Mouse (Mus musculus) kidney, adult 2 months (tissue): ENCODE measurements around the gene Ctla2b. TPM values are rescaled to one million over a fixed set of nuclear protein-coding genes. Genes with fewer than 3 reads are reported as not detected.
"Not testable (repeated sequence)": the region's sequence is repeated elsewhere in the genome, so short reads cannot be mapped to it uniquely, and the experiment has no call there.

Experiments used
- DNase-seq: peaks from one replicate; pipeline ENCODE4 v3.0.0; 2021
- H3K27ac ChIP-seq: fragments of 200-500 bp; 2 replicates; pipeline ENCODE4 v1.5.1; 2012; ENCODE audit warnings: low read depth, low read length, control low read depth, inconsistent platforms; ENCODE audit not compliant: insufficient read depth
- H3K27me3 ChIP-seq: fragments of 200-500 bp; replicated peaks from 2 replicates; pipeline ENCODE4 v1.6.1; 2012; ENCODE audit warnings: mild to moderate bottlenecking, moderate library complexity, low read length, inconsistent platforms; ENCODE audit not compliant: control insufficient read depth, insufficient read depth
- H3K36me3 ChIP-seq: fragments of 200-500 bp; 2 replicates; pipeline ENCODE4 v1.6.1; 2012; ENCODE audit warnings: mild to moderate bottlenecking, moderate library complexity, low read length, inconsistent platforms; ENCODE audit not compliant: control insufficient read depth, insufficient read depth
- H3K4me1 ChIP-seq: fragments of 200-500 bp; 2 replicates; pipeline ENCODE4 v1.6.1; 2011; ENCODE audit warnings: low read length; ENCODE audit not compliant: control insufficient read depth, insufficient read depth
- H3K4me3 ChIP-seq: fragments of 200-500 bp; 2 replicates; pipeline ENCODE4 v1.5.1; 2011; ENCODE audit warnings: mild to moderate bottlenecking, low read depth, low read length, control low read depth; ENCODE audit not compliant: insufficient read depth
- CTCF ChIP-seq: fragments of 200-500 bp; conservative IDR thresholded peaks from 2 replicates; pipeline ENCODE4 v1.5.1; 2011; ENCODE audit warnings: low read depth, mild to moderate bottlenecking, control low read depth, low read length, moderate library complexity, mixed read lengths; ENCODE audit not compliant: insufficient read depth, insufficient read length
- POLR2A ChIP-seq: fragments of 200-500 bp; IDR thresholded peaks from one replicate; pipeline ENCODE4 v1.6.1; 2011; ENCODE audit warnings: low read depth, low read length, control low read depth
- WGBS: fragments of 180-500 bp; shearing (Covaris S2); methylation state at CpG from one replicate; pipeline ENCODE4 v1.1.7; 2018; 5-methylcytosine and 5-hydroxymethylcytosine counted together
- polyA plus RNA-seq: library from polyadenylated mRNA; depleted of rRNA; stranded (reverse); fragments of >200 nt; gene quantifications from 2 replicates; pipeline ENCODE4 v1.2.3, GENCODE M21; 2012; rRNA removed

Ctla2b gene
- polyA plus RNA-seq, result 0.34 and 1.7 TPM in 2 replicates

GRCm38 (mm10) chr13:60897328-60897727 is at the start of gene Ctla2b:
Ctla2b (minus strand) TSS chr13:60897447.
- H3K27ac ChIP-seq, result peak within 1 kb of the TSS; percentile 70
- H3K4me3 ChIP-seq, result no peak within 1 kb of the TSS

GRCm38 (mm10) chr13:60941884-60942283 is 44.6 kb upstream of the Ctla2b start, which contains the start of gene Tpbpa:
Tpbpa (minus strand) TSS chr13:60941984.
- DNase-seq, H3K36me3 ChIP-seq, H3K27ac ChIP-seq, H3K4me1 ChIP-seq, H3K27me3 ChIP-seq, H3K4me3 ChIP-seq: not testable (repeated sequence)
- WGBS, result 83% methylated on average over 3 of the region's 3 CpGs

More at GRCm38 (mm10) chr13:60897328-60897727, at the start of gene Ctla2b:
- Histone ChIP-seq H3K4me1 (no peaks in the 10 kb centered on the region), H3K27me3 (no peaks in the 10 kb centered on the region), H3K36me3 (no peaks in the 10 kb centered on the region)
- WGBS, result 56% methylated on average over 3 of the region's 3 CpGs
- peak; percentile 84 for DNase-seq
- TF ChIP-seq CTCF (no peak), POLR2A (no peak)

GRCm38 (mm10) chr13:60936500-60936901 is 39.3 kb upstream of the Ctla2b start, which contains the start of the genes Gm49391 and Ctla2a:
Gm49391 (minus strand) TSS chr13:60936571.
Ctla2a (minus strand) TSS chr13:60936625.
- Histone ChIP-seq H3K27ac (0 out of 2 replicates have a peak within 1 kb of the TSS, but pooled peaks have one; percentile 20), H3K4me3 (no peak within 1 kb of the TSS), H3K36me3 (no peaks in the 10 kb centered on the region), H3K27me3 (no peaks in the 10 kb centered on the region), H3K4me1 (no peaks in the 10 kb centered on the region)
- TF ChIP-seq POLR2A, result no peak
- TF ChIP-seq CTCF, result no peak
- 59% methylated on average over 5 of the region's 5 CpGs for WGBS
- peak; percentile 86 for DNase-seq

GRCm38 (mm10) chr13:60935490-60935889 is 38.2 kb upstream of the Ctla2b start, which contains the start of gene Gm49393:
Gm49393 (minus strand) TSS chr13:60935590.
- not testable (repeated sequence) for DNase-seq, H3K27ac ChIP-seq, H3K36me3 ChIP-seq, H3K4me1 ChIP-seq, H3K27me3 ChIP-seq, H3K4me3 ChIP-seq
- 74% methylated on average over 2 of the region's 2 CpGs for WGBS

- not testable (repeated sequence) for H3K27ac ChIP-seq, DNase-seq, H3K4me1 ChIP-seq, H3K27me3 ChIP-seq, H3K4me3 ChIP-seq, H3K36me3 ChIP-seq
- WGBS, result 86% methylated on average over 2 of the region's 2 CpGs
Measured at GRCm38 (mm10) chr13:60904780-60905179, 7.5 kb upstream of the Ctla2b start, which contains the start of gene Tpbpb. Tpbpb (minus strand) TSS chr13:60904880.

GRCm38 (mm10) chr13:60896794-60897193 is 453 bp downstream of the Ctla2b start, which contains the start of gene Gm49392:
Gm49392 (minus strand) TSS chr13:60896894.
- not testable (repeated sequence) for H3K4me1 ChIP-seq, H3K36me3 ChIP-seq, H3K4me3 ChIP-seq, DNase-seq, H3K27me3 ChIP-seq
- 89% methylated on average over 8 of the region's 8 CpGs for WGBS
- peak within 1 kb of the TSS; percentile 70 for H3K27ac ChIP-seq

- H3K4me1 ChIP-seq, result no peaks in the 10 kb centered on the region
- H3K36me3 ChIP-seq, result no peaks in the 10 kb centered on the region
- no peak for DNase-seq
- TF ChIP-seq CTCF, result no peak
- TF ChIP-seq POLR2A, result no peak
- H3K27ac ChIP-seq, result no peak overlapping the region
- H3K4me3 ChIP-seq, result no peak overlapping the region
- H3K27me3 ChIP-seq, result no peaks in the 10 kb centered on the region
Measured at GRCm38 (mm10) chr13:60895406-60896160, 1.7 kb downstream of the Ctla2b start.
